Mouse (Mus musculus) heart, postnatal 25 days (tissue): ENCODE measurements around the gene Zfp563. TPM values are rescaled to one million over a fixed set of nuclear protein-coding genes. Genes with fewer than 3 reads are reported as not detected.
A peak's percentile ranks its signal among the peaks of the same experiment; 100 is the strongest.

Experiments
- DNase-seq: peaks from one replicate; pipeline ENCODE4 v3.0.0; 2022; ENCODE audit warnings: low spot score
- intact Hi-C: fragments of 180-260 bp; cut with DNase I; formaldehyde crosslinking; loops from one replicate; pipeline ENCODE4 v1.15.1; 2025
- total RNA-seq, 2 experiments: library from RNA; stranded (reverse); gene quantifications; 2 replicates each; pipeline ENCODE4 v1.2.3; 2021

The Zfp563 gene
- total RNA-seq: 1 to 10 TPM; 6.3 to 7.7 TPM

- DNase-seq: peak; percentile 88
- intact Hi-C loops: no loop called here
Measured at GRCm38 (mm10) chr17:33089220-33089949, at the start of gene Zfp563. Gene Zfp563, plus strand, starts transcription at chr17:33089310.

GRCm38 (mm10) chr17:33058791-33059190, 30.3 kb upstream of the Zfp563 start:
- intact Hi-C loops: no loop called here
- DNase-seq: no peak

- intact Hi-C loops: no loop called here
Measured at GRCm38 (mm10) chr17:33063001-33063400, 26.1 kb upstream of the Zfp563 start.

GRCm38 (mm10) chr17:33067958-33068357, 21.2 kb upstream of the Zfp563 start, which contains the start of gene 4921501E09Rik:
Gene 4921501E09Rik, minus strand, starts transcription at chr17:33068058.
- intact Hi-C loops: no loop called here
- no peak for DNase-seq

More at GRCm38 (mm10) chr17:33063001-33063400, 26.1 kb upstream of the Zfp563 start:
- no peak for DNase-seq

GRCm38 (mm10) chr17:33091630-33092029, 2.5 kb downstream of the Zfp563 start:
- intact Hi-C loops: loop anchor here (5.0 kb wide), 1 partner anchor 301 kb away; the partner anchor contains the start of gene Zfp101
- DNase-seq: no peak

GRCm38 (mm10) chr17:33092391-33093193, 3.5 kb downstream of the Zfp563 start:
- peak; percentile 50 for DNase-seq
- intact Hi-C loops: loop anchor here (5.0 kb wide), 1 partner anchor 300 kb away; the partner anchor contains the start of gene Zfp101

GRCm38 (mm10) chr17:33097396-33097795, 8.3 kb downstream of the Zfp563 start:
- no peak for DNase-seq
- intact Hi-C loops: no loop called here

- intact Hi-C loops: no loop called here
- no peak for DNase-seq
Measured at GRCm38 (mm10) chr17:33124546-33124945, 35.4 kb downstream of the Zfp563 start.

GRCm38 (mm10) chr17:33126257-33126656, 37.1 kb downstream of the Zfp563 start:
- no peak for DNase-seq
- intact Hi-C loops: no loop called here

- DNase-seq: no peak
- intact Hi-C loops: no loop called here
Measured at GRCm38 (mm10) chr17:33139261-33139820, 50.2 kb downstream of the Zfp563 start, which contains the start of gene Morc2b. Gene Morc2b, minus strand, starts transcription at chr17:33139683.

Other genes starting within 250 kb of the Zfp563 start
- gene Zfp870, start 197.7 kb upstream of the Zfp563 start, total RNA-seq: 10 to 100 TPM in 1 of 2 experiments, 1 to 10 TPM in 1; 9.3 to 10.4 TPM
- not detected for gene Cyp4f14, start 172.0 kb upstream of the Zfp563 start, total RNA-seq
- gene Cyp4f13, start 141.9 kb upstream of the Zfp563 start, total RNA-seq: 10 to 100 TPM; 10.9 to 12.3 TPM
- 1 to 10 TPM; 2.4 to 3.0 TPM for gene Zfp472, start 123.5 kb upstream of the Zfp563 start, total RNA-seq
- 1 to 10 TPM; 6.4 to 7.6 TPM for gene Zfp952, start 96.2 kb upstream of the Zfp563 start, total RNA-seq
- 1 to 10 TPM; 4.8 to 4.9 TPM for gene Zfp763, start 55.9 kb upstream of the Zfp563 start, total RNA-seq
- gene 4921501E09Rik, start 21.3 kb upstream of the Zfp563 start, total RNA-seq: not detected
- under 1 TPM; 0.08 to 0.13 TPM for gene Morc2b, start 50.4 kb downstream of the Zfp563 start, total RNA-seq
- not detected for gene Olfr55, start 79.1 kb downstream of the Zfp563 start, total RNA-seq
- not detected for gene Olfr239, start 102.0 kb downstream of the Zfp563 start, total RNA-seq
- under 1 TPM; 0.08 to 0.22 TPM for gene Olfr1564, start 132.4 kb downstream of the Zfp563 start, total RNA-seq
- gene Zfp955a, start 165.8 kb downstream of the Zfp563 start, total RNA-seq: 10 to 100 TPM in 1 of 2 experiments, 1 to 10 TPM in 1; 10.0 to 11.6 TPM
- gene Olfr63, start 175.4 kb downstream of the Zfp563 start, total RNA-seq: not detected
- 10 to 100 TPM; 10.8 to 16.5 TPM for gene Zfp955b, start 200.2 kb downstream of the Zfp563 start, total RNA-seq